Mouse (Mus musculus): ENCODE data around the gene Epha6.

- TF ChIP-seq POLR2A (IDR thresholded peaks at IDR 0.05; ENCODE audit: insufficient read depth, low read depth, low read length), result no peak
- TF ChIP-seq EP300 (IDR thresholded peaks at IDR 0.05; ENCODE audit: insufficient read depth, low read depth, low read length), result no peak
- TF ChIP-seq CTCF (IDR thresholded peaks at IDR 0.05), result no peak
Measured at GRCm38 (mm10) chr16:59639985-59640384, 965.3 kb downstream of the Epha6 start.
